Comparison of ENCODE assay signal across 8 mouse cellular contexts in the genomic region with DNA sequence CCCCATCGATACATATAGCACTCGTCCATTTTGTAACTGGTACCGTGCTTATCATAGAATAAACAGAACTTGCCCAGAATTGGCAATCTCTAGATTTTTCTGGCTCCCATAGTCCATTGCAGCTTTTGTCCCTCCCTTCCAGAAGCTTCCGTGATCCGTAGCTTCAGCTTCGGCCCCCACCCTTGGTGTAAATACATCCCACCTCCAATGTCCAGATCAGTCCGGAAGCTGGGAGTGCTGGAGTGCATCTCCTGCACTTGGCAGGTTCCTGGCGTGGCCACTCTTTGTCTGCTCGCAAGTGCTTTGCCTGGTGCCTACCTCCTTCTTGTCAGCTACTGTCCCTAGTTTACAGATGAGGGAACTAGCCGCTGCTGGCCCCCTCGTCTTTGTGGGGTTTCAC. TPM values are rescaled to one million over a fixed set of nuclear protein-coding genes. Genes with fewer than 3 reads are reported as not detected.
DNase-seq lines count a peak whose midpoint lies in the region; ATAC-seq and TF ChIP-seq lines count a peak whose summit lies in the region.

No protein-coding gene starts in this region.

- no peak overlapping the region for H3K4me3 ChIP-seq in embryonic facial prominence, embryonic 13.5 days
- no peak overlapping the region for H3K4me3 ChIP-seq in hindbrain, embryonic 10.5 days
- H3K4me3 ChIP-seq in lung, postnatal 0 days (ENCODE audit: low read depth, low read length) = no peak overlapping the region

- H3K27ac ChIP-seq in embryonic facial prominence, embryonic 13.5 days = peak overlapping the region; percentile 83
- peak overlapping the region; percentile 82 for H3K27ac ChIP-seq in hindbrain, embryonic 10.5 days
- peak overlapping the region; percentile 78 for H3K27ac ChIP-seq in lung, postnatal 0 days (ENCODE audit: low read length)

- peaks cover 42% of the 10 kb centered on the region for H3K4me1 ChIP-seq in embryonic facial prominence, embryonic 13.5 days
- H3K4me1 ChIP-seq in hindbrain, embryonic 10.5 days (replicated peaks) = peaks cover 45% of the 10 kb centered on the region
- peaks cover 39% of the 10 kb centered on the region for H3K4me1 ChIP-seq in lung, postnatal 0 days (ENCODE audit: insufficient read depth, low read depth, low read length)

- H3K9ac ChIP-seq in embryonic facial prominence, embryonic 13.5 days = peak overlapping the region; percentile 51; the same call in 1 of the 2 replicates
- H3K9ac ChIP-seq in lung, postnatal 0 days (replicated peaks; ENCODE audit: low read depth) = no peak overlapping the region

- H3K27me3 ChIP-seq in embryonic facial prominence, embryonic 13.5 days = no peaks in the 10 kb centered on the region
- no peaks in the 10 kb centered on the region for H3K27me3 ChIP-seq in hindbrain, embryonic 10.5 days (ENCODE audit: insufficient read depth, poor library complexity, severe bottlenecking)
- no peaks in the 10 kb centered on the region for H3K27me3 ChIP-seq in lung, postnatal 0 days (replicated peaks; ENCODE audit: insufficient read depth, low read length)

- peaks cover 50% of the 10 kb centered on the region for H3K36me3 ChIP-seq in embryonic facial prominence, embryonic 13.5 days
- peaks cover 25% of the 10 kb centered on the region for H3K36me3 ChIP-seq in hindbrain, embryonic 10.5 days
- H3K36me3 ChIP-seq in lung, postnatal 0 days (ENCODE audit: insufficient read depth, low read length) = peaks cover 15% of the 10 kb centered on the region

- H3K9me3 ChIP-seq in embryonic facial prominence, embryonic 13.5 days = no peaks in the 10 kb centered on the region
- H3K9me3 ChIP-seq in hindbrain, embryonic 10.5 days = no peaks in the 10 kb centered on the region
- no peaks in the 10 kb centered on the region for H3K9me3 ChIP-seq in lung, postnatal 0 days (ENCODE audit: low read length)

- peak; percentile 87 for DNase-seq in R1 (ENCODE audit: low read depth, low spot score)
- no peak for DNase-seq in hindbrain, embryonic 10.5 days (ENCODE audit: low spot score)
- peak; percentile 76 for DNase-seq in lung, postnatal 0 days (ENCODE audit: low spot score)
- no peak for DNase-seq in right cerebral cortex, postnatal 14 days
- no peak for DNase-seq in adrenal gland, adult 18-20 months (ENCODE audit: low spot score in 2 of 2)
- no peak for DNase-seq in right cerebral cortex, postnatal 25 days
- DNase-seq in ovary, postnatal 10 days (ENCODE audit: low spot score) = no peak

- no peak for TF ChIP-seq CTCF in lung, postnatal 0 days (IDR thresholded peaks at IDR 0.05)

- WGBS in embryonic facial prominence, embryonic 13.5 days = 56% methylated on average over 11 of the region's 11 CpGs
- WGBS in hindbrain, embryonic 10.5 days = 41% methylated on average over 11 of the region's 11 CpGs
- WGBS in lung, postnatal 0 days = 8% methylated on average over 11 of the region's 11 CpGs

- ATAC-seq in embryonic facial prominence, embryonic 13.5 days (ENCODE audit: insufficient number of reproducible peaks, insufficient read depth, low FRiP score, low TSS enrichment, low read depth) = no peak
- peak; percentile 61 for ATAC-seq in lung, postnatal 0 days

- 0 out of 2 replicates have a peak overlapping the region, but pooled peaks have one; percentile 16 for H3K4me2 ChIP-seq in embryonic facial prominence, embryonic 13.5 days
- H3K4me2 ChIP-seq in lung, postnatal 0 days (replicated peaks; ENCODE audit: low read depth, low read length) = peak overlapping the region; percentile 20

- no peak for TF ChIP-seq EP300 in lung, postnatal 0 days (IDR thresholded peaks at IDR 0.05)

RNA-seq across cellular contexts. Expression of a gene that starts 32.9 kb away (rescaled TPM):
- 57.2 and 59.2 TPM in 2 replicates for polyA plus RNA-seq in embryonic facial prominence, embryonic 13.5 days (2015; fragmentation: Nextera tagmentation; extraction: Ambion mirVana)
- 34.3 and 36.1 TPM in 2 replicates for polyA plus RNA-seq in hindbrain, embryonic 10.5 days (2016; fragmentation: Nextera tagmentation; extraction: Ambion mirVana)
- 121 and 150 TPM in 2 replicates for polyA plus RNA-seq in lung, postnatal 0 days (2015; fragmentation: Nextera tagmentation; extraction: Ambion mirVana)
- total RNA-seq in adrenal gland, adult 18-20 months (2021) = 10 to 100 TPM; 19.1 to 32.7 TPM

RNA-seq across cellular contexts. Expression of a gene that starts 52.6 kb away (rescaled TPM):
- polyA plus RNA-seq in embryonic facial prominence, embryonic 13.5 days (2015; fragmentation: Nextera tagmentation; extraction: Ambion mirVana) = 185 and 205 TPM in 2 replicates
- 131 and 166 TPM in 2 replicates for polyA plus RNA-seq in hindbrain, embryonic 10.5 days (2016; fragmentation: Nextera tagmentation; extraction: Ambion mirVana)
- polyA plus RNA-seq in lung, postnatal 0 days (2015; fragmentation: Nextera tagmentation; extraction: Ambion mirVana) = 78.4 and 82.5 TPM in 2 replicates
- total RNA-seq in adrenal gland, adult 18-20 months (2021) = 100 to 1,000 TPM; 162 to 167 TPM

RNA-seq across cellular contexts. Expression of a gene that starts 52.6 kb away (rescaled TPM):
- 13.4 and 13.6 TPM in 2 replicates for polyA plus RNA-seq in embryonic facial prominence, embryonic 13.5 days (2015; fragmentation: Nextera tagmentation; extraction: Ambion mirVana)
- 11.5 TPM in 2 replicates for polyA plus RNA-seq in hindbrain, embryonic 10.5 days (2016; fragmentation: Nextera tagmentation; extraction: Ambion mirVana)
- 5.8 and 6.3 TPM in 2 replicates for polyA plus RNA-seq in lung, postnatal 0 days (2015; fragmentation: Nextera tagmentation; extraction: Ambion mirVana)
- 10 to 100 TPM; 16.6 to 23.4 TPM for total RNA-seq in adrenal gland, adult 18-20 months (2021)

Comparison
In these comparisons a context has a peak if more than half of its experiments do, and no peak if none do; other contexts are left out.
1. DNase-seq: peak in R1 (single experiment) and lung, postnatal 0 days (single experiment); none in hindbrain, embryonic 10.5 days (single experiment), right cerebral cortex, postnatal 14 days (single experiment), adrenal gland, adult 18-20 months (0 of 2), right cerebral cortex, postnatal 25 days (single experiment) and ovary, postnatal 10 days (single experiment).
2. Peak in every context shown above with its lines, with median percentiles within 50 percentile points of each other: H3K27ac ChIP-seq.